Mouse (Mus musculus) kidney, postnatal 4 days (tissue): ENCODE data around the gene Fam178b.
"Not testable (repeated sequence)": the region's sequence is repeated elsewhere in the genome, so short reads cannot be mapped to it uniquely, and the experiment has no call there.

Source experiments
- DNase-seq, 2 experiments: peaks; one replicate each; pipeline ENCODE4 v3.0.0; 2021; ENCODE audit warnings: mixed read lengths in 2 of 2

Fam178b gene

DNA sequence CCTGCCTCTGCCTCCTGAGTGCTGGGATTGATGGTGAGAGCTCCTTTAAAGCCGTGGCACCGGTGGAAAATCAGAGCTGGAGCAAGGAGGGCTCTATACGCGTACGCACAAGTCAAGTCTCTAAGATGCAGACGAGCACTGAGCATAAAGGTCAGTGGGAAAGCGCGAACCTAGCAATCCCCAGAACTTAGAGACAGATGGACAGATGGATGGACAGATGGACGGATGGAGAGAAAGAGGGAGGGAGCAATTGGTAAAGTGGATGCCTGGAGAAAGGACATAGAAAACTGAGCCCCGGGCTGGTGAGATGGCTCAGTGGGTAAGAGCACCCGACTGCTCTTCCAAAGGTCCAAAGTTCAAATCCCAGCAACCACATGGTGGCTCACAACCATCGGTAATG lies 142.2 kb downstream of the Fam178b start:
- no peak for DNase-seq

DNA sequence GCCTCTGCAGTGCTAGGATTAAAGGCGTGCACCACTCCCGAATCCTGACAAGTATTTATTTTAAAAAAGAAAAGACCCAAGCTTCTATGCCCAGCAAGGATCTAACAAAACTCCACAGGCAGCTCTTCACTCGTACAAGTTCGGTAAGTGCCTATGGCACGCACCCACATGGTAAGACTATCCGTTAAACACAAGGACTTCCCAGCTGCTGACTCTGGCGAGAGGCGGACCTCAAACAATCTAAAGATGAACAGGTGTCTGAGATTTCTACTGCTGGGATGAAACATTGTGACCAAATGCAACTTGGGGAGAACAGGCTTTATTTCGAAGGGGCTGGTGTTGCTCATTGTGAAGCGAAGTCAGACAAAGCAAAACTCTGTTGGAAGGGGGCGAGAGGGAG lies 142.9 kb downstream of the Fam178b start:
- DNase-seq = no peak

DNA sequence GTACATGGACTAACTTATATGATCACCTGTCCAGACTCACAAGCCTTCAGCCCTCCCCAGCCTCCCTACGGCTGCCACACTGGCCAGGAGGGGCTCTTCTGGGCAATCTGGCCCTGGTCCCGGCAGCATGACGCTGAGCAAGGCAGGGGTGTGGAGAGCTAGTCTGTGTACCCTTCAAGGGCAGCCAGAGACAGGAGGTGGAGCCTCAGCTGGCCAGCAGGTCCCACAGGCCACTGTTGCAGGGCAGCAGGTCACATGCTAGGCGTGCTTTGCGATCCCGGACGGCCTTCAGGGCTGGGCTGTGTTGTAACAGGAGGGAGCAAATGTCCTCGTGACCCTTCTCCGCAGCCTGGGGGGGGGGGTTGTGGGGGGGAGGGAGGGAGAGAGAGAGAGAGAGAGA lies 143.8 kb downstream of the Fam178b start, which contains the start of gene Gm42417:
Gene Gm42417, minus strand, starts transcription at position 244 of the 400 bp plus-strand sequence.
- DNase-seq = peak; percentile 64 to 78

DNA sequence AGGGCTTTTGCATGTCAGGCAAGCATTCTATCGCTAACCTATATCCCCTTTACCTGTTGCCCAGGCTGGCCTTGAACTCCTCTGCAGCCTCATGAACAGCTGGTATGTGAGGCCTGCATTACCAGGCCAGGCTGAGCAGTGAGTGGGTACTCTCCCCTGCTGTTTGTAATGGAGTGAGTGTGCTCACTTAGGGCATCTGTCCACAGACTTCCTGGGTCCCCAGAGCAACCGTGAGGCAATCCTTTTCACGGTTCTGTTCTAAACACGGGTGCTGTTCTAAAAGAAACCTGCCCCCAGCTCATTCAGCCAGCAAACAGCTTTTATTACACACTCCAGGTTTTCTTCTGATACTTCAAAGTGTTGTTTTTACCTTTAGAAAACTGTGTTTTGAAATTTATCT lies 144.3 kb downstream of the Fam178b start:
- DNase-seq = no peak

DNA sequence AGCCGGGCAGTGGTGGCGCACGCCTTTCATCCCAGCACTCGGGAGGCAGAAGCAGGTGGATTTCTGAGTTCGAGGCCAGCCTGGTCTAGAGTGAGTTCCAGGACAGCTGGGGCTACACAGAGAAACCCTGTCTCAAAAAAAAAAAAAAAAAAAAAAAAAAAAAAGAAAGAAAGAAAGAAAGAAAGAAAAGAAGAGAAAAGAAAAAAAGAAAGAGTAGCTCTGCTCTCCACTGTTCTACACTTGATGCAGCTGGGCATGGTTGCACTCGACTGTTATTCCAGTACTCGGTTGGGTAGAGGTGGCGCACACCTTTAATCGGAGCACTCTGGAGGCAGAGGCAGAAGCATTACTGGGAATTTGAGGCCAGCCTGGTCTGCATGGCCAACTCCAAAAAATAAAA lies 146.2 kb downstream of the Fam178b start, which contains the start of gene Ankrd23:
Gene Ankrd23, minus strand, starts transcription at position 101 of the 400 bp plus-strand sequence.
- DNase-seq = not testable (repeated sequence)

DNA sequence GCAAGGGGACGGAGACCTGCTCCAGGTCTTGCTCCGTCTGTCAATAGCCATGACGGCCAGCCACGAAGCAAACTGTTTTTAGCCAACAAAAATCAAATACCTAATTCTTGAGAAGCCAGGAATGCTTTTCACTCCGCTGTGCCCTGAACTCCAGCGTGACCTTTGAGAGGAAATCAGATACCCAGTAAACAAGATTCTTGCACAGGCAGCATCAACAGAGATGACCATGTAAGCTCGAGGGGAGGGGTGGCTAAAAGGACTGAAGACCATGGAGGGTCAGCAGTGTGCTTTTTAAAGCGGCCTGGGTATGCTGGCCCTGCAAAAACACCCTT lies 146.6 kb downstream of the Fam178b start:
- no peak for DNase-seq

DNA sequence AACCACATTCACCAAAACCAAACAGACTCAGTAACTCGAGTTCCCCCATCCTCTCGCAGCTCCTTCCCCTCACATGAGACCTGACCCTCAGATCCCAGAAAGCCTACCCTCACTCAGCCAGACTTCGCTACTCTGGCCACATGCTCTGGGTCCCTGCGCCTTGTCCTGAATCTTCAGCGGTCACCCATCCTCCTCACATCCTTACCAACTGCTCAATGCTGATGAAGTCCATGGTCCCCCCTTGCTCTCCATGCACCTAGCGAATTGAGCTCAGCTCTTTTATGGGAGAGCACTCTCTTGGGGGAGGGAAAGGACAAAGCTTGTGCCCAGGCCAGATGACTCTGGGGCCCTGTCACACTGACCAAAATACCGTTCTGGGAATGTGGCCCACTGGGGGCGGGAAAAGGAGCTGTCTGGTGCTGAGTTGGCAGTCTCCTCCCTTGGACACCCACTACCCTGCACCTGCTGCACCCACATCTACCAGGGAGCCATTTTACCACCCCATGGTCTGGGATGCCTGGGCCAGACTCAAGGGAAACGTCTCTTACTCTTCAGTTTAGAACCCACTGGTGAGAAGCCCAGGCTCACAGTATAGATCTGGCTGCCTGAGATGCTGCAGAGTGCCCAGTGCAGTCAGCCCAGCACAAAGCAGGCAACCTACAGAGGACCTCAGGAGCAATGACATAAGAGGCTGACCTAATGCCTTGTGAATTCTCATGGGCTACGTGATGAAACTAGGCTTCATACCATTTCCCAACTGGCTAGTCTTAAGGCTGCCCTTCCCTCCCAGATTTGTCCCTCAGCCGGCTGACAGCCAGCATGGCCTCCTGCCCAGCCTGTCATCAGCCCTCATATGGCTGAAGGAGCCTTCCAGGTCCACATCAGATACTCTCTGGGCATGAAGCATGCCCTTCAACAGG lies 147.2 kb downstream of the Fam178b start:
- no peak for DNase-seq

DNA sequence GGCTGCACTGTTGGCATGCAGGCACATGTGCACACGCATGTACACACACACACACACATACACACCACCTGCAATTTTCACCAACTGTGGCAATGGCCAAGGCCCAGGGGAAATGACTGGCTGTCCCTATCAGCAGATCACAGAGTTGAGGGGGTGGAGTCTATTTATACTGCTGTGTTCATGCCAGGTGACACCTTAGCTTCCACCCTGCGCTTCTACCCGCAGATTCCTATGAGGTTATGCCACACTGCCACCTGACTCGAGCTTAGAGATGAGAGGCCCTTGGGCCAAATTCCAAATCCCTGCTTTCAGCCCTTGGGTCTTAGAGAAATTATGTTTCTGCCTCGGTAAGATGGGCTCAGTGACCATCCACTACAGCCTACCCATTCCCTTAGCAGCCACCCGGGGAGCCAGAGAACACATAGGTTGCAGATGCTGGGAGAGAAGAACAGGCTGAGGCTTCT lies 148.4 kb downstream of the Fam178b start:
- DNase-seq = peak in 1 of 2 experiments; percentile 53

DNA sequence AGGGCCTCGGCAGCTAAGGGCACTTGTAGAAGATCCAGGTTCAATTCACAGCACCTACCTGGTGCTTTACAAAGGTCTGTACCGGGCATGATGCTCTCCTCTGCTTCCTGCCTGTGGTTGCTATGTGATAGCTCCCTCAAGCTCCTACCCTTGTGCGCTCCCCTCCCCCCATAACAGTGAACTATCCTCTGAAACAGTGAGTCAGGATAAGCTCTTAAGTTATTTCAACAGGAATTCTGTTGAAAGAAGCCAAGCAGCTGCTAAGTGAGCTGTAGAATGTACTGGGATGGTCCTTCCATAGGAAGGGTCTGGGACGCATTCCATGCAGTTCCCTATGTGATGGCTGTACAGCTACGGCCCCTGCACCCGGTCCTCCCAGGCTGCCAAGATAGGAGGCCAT lies 149.4 kb downstream of the Fam178b start:
- DNase-seq = no peak

DNA sequence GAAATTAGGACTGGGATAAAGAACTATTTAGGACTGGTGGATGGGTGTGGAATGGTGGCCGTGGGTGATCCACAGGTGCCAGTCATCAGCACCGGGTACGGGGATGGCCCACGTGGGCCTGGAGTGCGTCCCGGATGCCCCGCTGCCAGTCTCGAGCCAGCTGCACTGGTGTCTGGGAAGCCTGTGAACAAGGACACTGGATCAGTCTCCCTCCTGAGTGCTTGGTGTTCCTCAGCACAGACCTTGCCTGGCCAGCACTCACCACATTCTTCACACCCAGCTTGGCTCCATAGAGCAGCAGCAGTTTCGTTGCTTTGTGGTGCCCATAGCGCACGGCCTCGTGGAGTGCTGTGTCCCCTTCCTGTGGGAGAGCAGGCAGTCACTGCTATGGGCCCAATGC lies 151.5 kb downstream of the Fam178b start:
- DNase-seq = no peak

DNA sequence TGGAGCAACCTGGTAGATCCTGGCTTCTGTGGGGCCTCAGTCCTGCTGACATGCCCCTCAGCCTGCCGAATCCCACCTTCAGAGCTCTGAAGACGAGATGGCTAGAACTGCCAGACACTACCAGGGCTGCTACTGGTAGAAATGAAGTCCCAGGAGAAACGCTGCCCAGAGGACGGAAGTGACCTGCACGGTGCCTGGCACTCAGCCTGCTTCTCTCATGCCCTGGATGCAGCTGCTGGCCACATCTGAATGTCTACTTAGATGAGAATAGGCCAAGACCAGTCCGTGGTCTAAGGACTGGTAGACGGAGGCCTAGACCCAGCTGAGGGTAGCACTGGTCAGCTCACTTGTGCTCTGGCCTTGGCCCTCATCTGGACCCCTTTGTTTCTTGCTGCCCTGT lies 152.0 kb downstream of the Fam178b start:
- no peak for DNase-seq

DNA sequence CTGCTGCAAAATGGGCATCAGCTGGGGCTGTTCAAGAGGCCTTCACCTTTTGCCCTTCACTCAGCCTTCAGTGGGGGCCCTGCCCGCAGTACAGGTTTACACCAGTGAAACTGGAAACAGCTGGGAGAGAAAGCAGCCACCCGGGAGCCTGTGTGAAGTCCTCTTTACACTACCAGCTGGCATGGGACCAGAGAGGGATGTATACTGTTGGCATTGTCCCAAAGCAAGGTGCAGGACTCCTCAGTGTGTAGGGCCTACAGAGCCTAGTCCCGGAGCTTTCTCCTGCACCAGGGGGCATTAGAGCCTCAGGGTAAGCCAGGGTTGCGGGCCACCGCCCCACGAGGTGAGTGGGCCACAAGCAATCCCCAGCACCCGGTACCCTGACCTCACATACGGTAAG lies 152.5 kb downstream of the Fam178b start:
- DNase-seq = peak in 1 of 2 experiments; percentile 47

DNA sequence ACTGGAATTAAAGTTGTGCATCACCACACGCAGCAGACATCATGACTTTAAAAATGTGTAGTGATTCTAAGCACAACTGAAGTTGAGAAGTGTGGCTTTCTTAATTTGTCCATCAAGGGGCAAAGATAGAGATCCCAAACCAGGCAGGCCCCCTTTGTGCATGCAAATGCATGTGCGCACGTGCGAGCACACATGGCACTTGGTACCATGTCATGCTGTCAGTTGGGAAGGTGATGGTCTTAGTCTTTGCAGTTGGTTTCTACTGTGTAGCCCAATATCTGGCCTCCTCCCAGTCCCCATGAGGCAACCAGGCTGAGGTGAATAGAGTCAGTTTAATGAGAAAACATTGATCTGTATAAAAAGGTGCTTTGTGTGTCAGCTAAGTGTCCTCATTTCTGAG lies 153.1 kb downstream of the Fam178b start:
- no peak for DNase-seq

DNA sequence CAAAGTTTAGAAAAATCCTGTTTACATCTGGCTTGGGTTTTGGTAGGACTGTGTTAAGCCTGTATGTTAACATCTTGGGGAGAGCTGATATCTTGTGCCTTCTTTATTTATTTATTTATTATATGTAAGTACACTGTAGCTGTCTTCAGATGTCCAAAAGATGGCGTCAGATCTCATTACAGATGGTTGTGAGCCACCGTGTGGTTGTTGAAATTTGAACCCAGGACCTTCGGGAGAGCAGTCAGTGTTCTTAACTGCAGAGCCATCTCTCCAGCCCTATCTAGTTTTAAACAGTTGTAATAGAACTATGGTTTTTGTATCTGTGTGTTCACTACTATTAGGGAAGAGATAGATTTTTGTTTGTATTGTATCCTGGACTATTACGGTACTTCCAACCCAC lies 153.7 kb downstream of the Fam178b start:
- DNase-seq = no peak

DNA sequence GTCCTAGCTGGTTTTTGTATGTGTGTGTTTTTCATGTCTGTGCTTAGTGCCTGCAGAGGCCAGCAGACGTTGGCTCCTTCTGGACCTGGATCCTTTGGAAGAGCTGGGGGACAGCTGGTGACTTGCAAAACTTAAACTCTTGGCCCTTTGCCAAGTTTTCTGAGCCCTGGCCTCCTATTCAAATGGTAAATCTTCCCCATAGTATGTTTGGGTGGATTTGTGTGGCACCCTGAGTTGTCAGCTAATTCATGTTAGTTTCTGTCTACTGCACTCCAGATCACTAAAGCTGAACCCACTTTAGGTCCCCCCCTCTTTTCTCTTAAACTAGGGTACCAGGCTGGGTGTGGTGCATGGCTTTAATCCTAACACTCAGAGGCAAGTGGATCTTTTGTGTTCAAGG lies 154.6 kb downstream of the Fam178b start:
- DNase-seq = no peak

DNA sequence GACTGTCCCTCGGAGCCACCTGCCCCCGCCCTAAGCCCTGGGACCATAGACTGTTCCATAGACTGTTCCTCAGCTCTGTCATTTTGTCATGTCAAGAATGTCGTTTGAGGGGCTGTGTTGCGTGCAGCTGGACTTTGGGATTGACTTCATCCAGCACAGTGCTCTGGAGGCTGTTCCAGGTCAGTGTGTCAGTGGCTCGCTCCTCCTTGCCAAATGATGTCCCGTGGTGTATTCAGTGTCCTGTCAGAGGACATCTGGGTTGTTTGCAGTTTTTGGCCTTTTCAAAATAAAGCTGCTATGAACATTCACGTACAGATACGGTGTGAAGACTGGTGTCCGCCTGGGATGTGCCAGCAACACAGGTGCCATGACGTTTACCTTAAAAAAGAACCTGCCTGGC lies 156.1 kb downstream of the Fam178b start:
- DNase-seq = no peak

DNA sequence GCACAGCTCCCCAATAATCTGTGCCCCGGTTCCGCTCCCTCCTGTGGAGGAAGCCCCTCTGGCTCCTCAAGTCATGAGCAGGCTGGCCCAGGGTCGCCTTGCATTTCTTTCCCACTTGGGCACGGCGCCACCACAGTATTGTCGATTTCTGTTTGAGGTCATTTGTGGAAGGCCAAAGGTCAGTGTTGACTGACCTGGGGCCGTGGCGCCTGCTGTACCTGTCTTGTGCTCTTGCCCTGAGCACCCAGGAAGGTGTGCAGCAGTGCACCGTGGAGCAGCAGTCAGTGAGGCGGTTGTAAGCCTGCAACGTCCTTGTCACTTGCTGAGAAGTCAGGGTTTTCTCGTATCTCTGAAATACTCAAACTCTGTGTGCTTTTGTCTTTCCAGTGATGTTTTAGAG lies 157.2 kb downstream of the Fam178b start:
- DNase-seq = no peak

DNA sequence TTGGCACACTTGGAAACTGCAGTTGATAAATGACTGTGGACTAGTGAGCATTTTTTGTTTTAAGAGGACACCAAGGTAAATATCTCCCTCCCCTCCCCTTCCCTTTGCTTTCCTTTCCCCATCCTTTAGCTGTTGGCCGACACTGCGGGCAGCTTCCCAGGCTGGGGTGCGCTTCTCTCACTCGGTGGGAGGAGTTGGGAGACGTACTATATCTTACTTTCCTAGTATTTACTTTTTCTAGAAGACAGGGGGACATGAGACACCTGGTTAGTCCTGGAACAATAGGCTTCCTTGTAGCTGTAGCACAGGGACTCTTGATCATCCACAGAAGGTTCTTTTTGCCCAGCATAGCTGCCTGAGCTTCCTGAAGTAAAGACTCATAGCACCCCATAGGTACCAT lies 158.9 kb downstream of the Fam178b start:
- DNase-seq = no peak

DNA sequence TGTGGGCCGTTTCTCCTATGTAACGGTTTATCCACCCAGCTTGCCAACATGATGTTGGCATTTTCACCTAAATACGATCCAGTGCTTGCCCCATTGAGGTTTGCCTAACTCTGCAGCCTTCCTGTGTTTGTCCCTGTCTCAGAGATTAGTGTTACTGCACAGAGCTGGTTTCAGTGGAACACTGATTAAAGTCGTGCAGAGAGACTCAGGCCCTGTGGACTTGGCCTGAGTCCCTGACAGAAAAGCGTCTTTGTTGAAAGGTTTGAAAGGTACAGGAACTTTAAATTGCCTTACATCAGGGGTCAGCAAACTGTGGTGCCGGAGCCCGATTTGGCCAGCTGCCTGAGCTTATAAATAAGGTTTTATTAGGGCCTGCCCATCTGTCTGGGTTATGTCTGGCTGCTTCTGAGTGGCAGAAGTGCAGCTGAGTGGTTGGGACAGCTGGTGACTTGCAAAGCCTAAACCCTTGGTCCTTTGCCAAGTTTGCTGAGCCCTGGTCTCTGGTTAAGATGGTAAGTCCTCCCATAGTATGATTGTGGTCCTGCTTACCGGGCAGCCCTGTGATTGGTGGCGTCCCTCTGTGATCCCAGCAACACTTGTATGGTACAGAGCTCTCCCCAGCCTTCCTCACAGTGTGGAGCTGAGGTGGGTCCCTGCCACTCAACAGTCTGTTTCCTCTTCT lies 159.5 kb downstream of the Fam178b start:
- DNase-seq = no peak

DNA sequence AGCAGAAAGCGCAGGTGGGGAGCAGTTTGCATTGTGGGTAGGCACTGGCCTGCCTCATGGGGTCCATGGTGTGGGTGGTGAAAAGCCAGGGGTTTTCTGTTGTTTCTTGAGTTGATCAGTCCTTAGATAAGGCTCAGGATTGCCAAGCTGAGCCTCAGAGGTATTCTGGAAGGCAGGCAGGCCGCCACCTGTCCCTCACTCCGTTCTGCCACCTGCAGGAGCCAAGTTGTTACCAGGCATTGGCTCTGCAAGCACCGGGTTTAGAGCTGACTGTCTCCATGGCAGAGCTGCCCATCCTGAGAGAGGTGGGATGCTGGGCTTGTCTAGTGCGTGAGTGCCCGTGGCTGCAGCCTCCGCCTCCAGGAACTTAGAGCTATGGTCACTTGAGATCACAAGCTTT lies 160.8 kb downstream of the Fam178b start:
- no peak for DNase-seq

DNA sequence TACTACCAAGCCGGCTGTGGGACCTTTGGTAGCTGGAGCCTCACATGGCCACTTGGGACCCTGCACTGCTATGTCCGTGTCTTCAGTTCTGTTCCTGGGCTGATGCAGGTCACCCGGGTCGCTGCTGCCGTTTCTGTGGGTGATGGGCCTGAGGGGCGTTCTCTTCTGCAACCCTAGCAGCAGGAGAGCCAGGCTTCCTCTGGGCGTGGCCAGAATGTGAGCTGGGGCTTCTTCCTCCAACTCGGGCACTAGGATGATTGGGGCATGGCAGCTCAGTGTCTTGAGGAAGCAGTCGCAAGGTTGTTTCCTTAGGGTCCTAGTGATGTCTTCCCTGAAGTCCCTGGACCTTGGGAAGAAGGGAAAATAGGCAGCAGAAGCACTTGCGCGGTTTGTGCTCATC lies 163.4 kb downstream of the Fam178b start:
- no peak for DNase-seq

DNA sequence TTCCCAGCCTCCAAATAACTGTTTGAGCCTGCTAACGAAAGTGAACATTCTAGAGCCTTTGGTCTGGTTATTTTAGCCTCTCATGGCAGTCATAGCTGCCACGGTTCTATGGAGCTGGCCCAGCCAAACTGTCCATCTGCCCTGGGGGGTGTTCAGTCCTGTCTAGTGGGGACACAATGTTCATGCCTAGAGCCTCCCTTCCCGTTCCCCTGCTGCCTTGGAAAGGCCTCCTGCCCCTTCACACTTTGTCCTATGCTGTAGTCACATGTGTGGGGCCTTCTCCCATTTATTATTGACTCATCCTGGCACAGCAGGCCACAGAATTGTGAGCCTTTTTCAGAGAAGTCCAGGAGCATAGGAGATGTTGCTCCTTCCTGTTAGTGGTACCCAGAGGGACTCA lies 164.7 kb downstream of the Fam178b start:
- DNase-seq = no peak

DNA sequence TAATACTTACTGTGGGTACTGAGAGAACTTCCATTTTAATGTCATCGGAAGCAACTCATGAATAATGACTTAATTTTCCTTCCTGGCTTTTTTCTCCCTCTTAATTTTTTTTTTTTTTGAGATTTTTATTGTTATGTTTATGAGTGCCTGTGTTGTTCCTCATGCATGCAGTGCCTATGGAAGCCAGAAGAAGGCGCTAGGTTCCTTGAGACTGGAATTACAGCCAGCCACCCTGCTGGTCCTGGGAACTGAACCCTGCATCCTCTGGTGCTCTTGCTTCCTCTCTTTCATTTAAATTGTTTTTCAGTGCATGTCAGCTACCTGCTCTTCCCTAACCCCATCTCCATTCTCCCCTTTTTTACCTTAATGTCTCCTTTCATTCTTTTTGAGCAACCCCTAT lies 169.3 kb downstream of the Fam178b start:
- DNase-seq = peak; percentile 61 to 72

DNA sequence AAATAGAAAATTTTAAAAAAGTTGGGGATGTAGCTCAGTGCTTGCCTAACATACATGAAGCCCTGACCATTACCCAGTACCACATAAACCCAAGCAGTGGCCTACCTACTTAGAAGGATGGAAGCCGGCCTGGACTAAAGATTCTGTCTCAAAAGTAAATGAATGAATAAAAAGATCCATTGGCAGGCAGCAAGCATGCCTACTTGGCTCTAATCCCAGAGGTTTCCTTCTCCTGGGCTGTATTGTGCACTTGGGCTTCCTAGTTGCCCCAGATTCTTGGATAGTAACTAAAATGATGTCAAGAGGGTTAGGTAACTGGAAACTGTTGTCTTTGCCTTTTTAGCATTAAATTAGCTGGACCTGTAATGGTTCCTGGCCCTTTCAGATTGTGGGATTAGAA lies 169.7 kb downstream of the Fam178b start:
- DNase-seq = no peak
